Mouse (Mus musculus) naive thymus-derived CD4-positive, alpha-beta T cell, adult 2 months (primary cell): Measurements from ENCODE around the gene Nagpa.

Experiments
- DNase-seq: peaks from one replicate; pipeline ENCODE4 v3.0.0-alpha.2; 2011; ENCODE audit warnings: low read depth

Nagpa gene

DNA sequence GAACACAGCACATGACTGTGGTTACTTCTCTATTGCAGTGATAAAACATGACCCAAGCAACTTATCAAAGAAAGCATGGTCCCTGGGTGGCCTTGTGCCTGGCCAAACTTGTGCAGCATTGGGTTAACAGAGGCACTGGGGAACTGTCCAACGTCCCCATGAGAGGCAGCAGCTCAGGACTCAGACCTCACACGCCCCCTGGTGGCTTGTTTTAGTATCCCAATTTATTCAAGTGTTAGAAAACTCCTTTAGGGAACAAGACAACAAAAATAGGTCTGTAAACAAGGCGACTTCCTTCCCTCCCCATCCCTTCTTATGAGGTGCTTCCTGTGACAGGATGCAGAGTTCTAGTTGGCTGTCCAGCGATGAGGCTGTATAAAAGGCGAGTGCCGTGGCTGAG lies 8.7 kb downstream of the Nagpa start:
- peak; percentile 61 for DNase-seq

DNA sequence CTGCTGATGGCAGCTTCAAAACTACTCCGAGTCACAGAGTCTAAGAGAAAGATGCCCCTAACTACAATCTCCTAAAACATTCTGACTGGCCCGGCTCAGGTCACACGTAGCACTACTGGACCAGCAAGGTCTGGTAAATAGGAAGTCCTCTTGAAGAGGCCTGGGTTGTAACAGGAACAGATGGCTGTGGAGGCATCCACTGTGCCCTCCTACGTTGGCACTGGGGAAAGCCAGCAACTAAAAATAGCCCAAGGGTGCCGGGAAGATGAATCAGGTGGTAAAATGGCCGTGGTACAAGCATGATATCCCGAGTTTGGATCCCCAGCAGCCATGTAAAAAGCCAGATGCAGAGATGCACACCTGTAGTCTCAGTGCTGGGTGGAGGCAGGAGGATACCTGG lies 17.6 kb downstream of the Nagpa start:
- DNase-seq = no peak

DNA sequence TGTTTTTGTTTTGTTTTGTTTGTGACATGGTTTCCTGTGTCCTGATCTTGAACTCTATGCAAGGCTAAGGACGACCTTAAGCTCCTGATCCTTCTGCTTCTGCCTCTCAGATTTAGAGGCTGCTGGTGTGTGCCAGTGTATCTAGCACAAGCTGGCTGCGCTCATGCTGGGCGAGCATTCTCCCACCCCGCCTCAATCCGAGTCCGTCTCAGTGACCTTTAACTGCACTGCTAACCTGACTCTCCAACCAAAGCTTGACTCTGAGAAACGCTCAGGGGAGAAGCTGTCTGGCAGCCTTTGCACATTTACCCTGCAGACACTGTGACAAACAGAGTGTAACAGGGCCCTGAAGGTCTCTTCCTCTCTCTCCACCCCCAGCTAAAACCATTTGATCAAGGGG lies 18.1 kb downstream of the Nagpa start:
- DNase-seq = no peak

DNA sequence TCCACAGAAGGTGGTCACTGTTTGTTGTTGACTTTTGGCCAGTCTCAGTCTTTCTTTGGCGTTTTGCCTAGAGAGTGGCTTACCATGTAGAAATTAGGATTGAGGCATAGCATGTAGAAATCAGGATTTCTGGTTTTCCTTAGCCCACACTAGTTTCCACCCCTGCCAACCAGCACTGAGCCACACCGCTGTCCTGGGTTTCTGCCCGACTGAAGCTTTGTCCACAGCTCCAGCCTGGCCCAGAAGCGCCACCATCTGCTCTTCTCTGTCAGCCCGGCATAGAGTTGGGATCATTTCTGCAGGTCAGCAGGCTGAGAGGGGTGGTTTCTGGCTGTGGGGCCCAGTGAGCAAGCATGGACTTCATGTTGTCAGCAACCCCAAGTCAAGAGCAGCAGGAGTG lies 18.9 kb downstream of the Nagpa start:
- DNase-seq = no peak

DNA sequence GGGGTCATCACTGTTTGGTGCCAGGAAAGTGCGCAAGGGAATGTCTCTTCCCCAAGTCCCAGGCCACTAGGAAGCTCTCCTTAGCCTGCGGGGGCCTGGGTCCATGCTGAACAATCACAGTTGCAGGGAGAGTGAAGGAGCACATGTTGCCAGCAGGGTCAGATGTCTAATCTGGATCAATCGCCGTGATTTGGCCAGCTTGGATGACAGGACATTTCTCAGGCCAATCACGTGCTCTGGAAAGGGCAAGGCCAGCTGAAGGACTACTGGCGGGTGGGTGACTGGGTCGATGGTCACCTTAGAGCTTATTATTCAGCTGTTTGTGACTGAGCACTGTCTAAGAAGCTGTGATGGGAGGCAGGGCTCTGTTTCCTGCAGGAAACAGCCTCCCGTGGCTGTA lies 19.7 kb downstream of the Nagpa start:
- no peak for DNase-seq

DNA sequence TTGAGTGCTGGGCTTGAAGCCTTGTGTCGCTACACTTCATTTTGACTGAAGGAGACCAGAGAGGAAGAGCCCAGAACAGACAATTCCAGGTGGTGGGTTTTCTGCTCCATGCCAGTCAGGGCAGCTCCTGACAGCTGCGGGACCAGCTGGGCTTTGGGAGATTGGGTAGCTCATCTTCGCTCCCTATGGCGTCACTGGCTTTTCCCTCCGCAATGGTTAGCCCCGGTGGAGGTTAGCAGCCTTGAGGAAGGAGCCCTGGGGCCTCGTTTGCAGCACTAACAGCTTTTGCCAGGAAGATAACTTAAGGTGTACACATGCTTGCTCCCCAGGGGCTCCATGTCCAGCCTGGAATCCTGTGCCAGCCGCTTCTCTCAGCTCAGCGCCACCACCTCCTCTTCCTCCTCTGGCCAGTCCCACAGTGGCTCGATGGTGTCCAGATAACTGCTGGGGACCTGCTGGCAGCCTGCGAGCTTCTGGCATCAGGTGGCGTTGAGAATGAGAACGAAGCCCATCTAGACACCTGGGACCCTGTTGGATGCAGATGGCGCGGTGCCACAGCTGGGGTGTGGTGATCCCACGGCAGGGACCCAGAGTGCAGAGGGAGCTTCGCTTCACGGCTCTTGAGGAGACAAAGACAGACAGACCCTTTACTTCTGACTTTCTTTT lies 20.4 kb downstream of the Nagpa start:
- no peak for DNase-seq

DNA sequence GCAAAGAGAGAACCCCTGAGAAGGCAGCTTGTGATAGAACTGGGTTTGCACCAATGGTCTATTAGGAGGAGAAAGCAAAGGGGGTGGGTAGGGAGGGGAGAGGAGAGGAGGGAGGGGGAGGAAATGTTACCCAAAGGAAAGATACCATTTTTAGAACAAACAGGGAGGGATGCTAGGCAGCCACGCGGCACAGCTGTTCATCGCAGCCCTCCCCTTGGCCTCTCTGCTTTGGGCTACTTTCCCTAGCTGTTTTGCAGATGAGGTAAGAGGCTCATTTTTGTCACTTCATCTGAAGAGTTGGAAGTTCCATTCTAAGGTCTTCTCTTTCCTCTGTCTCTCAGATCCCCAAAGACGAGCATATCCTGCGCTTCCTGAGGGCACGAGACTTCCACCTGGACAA lies 31.2 kb downstream of the Nagpa start:
- no peak for DNase-seq

DNA sequence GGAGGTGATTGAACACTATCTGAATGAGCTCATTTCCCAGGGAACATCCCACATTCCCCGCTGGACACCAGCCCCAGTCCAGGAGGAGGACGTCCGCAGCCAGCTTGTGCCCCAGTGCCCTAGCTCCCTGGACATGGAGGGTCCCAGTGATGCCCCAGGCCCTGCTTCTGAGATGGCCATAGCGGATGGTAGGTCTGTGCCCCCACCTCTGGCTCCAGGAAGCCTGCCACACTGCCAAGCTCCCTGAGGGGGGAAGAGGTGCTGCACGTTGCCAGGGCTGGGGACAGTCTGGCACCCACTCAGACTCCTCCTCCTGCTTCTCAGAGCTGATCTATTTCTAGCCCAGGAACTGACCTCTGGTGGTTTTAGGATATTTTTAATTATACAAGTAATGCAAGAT lies 35.0 kb downstream of the Nagpa start:
- DNase-seq = no peak

DNA sequence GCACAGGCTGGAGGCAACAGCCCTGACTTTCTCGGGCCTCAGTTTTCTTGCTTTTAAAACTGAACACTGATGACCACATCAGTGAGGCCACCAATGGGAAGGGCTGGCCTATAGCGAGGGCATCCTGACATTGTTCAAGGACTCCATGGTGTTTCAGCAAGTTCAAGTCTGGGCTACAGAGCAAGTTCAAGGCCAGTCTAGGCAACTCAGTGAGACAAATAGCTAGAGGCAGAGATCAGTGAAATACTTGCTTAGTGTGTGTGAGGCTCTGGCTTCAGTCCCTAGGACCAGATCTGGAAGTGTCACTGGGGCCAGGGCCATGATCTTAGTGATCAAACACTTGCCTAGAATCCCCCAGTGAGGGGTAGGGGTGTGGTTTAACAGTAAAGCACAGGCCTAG lies 35.8 kb downstream of the Nagpa start:
- no peak for DNase-seq

DNA sequence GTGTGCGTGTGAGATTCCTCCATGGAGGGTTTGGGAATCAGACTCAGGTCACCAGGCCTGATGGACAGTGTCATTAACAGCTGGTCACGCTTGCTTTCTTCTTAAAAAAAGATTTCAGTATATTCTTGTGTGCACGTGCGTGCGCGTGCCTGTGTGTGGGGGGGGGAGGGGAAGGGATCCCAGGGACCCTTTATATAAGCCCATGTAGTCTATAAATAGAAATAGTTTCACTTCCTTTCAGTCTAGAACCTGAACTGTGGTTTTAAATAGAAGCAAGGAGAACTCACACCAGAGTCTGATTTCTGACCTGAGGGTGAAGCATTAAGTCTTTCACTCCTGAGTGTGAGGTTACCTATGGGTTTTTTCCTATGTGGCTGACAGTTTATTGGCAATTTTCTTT lies 39.5 kb downstream of the Nagpa start:
- DNase-seq = no peak

DNA sequence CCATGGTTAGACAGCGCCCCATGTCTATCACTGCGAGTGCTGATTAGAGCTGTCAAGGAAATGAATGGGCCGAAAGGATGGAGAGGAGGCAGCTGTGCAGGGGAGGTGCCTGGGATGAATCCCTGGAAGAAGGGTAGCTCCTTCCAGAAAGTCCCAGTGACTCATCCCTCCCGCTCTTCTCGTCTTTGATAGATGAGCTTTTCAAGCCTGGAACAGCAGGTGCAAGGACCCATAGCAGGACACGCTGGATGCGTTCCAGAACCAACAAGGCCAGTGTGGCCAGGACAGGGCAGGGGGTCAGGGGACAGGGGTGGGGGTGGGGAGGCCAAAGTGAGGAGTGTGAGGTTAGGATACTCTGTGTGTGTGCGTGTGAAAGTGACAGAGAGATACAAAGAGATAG lies 44.6 kb downstream of the Nagpa start:
- DNase-seq = no peak

DNA sequence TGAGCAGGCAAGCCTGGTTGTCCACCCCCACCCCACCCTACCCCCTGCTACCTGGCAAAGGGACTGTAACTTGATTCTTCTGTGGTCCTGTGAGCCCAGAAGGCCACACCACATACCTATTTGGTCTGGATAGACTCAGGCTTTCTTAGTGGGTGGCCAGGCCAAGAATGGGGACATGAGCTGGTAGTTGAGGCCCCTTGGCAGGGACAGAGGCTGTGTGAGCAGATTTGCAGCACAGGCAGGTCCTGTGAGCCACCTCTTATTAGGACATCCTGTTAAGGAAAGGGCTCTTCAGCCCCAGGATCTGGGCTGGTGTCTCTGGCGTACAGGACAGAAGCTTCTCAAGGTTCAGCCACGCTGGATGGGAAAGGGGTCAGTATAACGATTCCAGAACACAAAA lies 46.7 kb downstream of the Nagpa start:
- DNase-seq = no peak

DNA sequence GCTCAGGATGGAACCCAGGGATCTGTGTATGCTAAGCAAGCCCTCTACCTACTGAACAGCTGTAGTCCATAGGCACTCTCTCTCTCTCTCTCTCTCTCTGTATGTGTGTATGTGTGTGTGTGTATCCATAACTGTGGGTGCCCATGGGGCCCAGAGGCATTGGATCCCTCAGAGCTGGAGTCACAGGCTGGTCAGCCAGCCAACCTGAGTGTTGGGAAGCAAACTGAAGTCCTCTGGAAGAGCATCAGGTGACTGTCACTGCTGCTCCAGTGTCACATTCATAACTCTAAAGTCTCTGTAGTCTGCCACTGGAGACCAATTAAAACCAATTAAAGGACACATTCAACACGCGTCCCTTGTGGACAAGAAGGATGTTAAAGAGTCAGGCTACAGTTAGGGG lies 47.3 kb downstream of the Nagpa start:
- no peak for DNase-seq

DNA sequence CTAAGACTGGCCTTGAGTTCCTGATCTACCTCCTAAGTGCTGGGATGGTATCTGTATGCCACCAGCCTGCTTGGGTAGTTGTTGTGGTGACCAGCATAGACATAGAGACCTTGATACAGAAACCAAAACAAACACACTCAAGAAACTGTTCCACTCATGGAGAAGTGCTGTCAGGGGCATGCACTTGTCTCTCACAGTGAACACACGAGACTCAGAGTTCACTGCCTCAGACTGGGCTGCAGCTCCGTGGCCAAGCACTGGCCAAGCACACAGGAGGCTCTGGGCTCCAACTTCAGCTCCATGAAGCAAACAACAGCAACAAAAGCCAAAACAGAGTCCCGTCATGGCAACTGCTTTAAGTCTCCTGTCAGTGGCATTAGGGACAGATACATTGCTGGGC lies 48.8 kb downstream of the Nagpa start:
- DNase-seq = no peak

DNA sequence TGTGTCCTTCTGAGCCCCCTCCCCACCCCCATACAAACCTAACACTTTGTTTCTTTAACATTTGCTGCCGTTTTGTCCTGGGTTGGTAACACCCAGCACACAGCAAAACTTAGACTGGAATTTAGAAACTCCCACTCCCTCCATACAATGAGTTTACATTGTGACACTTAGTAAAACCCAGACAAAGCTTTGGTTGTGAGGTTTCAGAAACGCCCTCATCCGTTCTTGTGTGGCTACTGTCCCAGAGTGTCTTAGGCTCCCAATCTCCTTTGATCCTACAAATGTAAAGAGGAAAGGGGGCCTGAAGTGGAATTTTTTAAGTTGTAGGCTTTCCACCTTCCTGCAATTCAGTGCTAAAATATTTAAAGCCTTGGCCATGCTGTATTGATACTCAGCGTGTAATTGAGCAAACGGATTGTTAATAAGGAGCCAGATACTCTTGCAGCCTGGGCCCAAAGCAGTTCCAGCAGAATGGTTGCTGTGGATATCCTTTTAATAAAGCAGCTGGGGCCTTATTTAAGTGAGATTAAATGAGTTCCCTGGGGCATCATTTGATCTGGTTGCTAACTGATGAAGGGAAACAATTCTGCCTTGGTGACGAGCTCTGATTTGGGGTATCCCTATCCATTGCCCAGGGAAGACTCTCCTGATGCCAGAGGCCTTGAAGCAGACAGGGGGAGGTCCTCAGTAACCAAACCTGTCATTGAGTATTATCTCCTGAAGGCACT lies 50.3 kb downstream of the Nagpa start:
- DNase-seq = no peak

DNA sequence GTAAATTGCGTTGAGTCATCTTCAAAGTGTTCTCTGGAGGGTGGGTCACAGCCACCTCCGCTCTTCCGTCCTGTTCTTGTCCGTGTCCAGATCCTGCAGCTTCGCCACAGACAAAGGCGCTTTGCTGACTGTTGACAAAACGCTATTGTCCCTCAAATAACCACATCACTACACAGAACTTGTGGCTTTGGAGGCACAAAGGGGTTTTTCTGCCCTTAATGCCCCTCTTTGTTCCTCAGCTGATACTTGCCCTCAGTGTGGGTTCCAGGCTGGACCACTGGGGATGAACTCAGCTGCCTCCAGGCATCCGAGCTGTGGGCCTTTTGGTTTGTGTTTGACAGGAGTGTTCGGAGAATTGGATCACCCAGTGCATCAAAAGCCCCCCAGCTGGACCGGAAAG lies 53.3 kb downstream of the Nagpa start:
- DNase-seq = no peak

DNA sequence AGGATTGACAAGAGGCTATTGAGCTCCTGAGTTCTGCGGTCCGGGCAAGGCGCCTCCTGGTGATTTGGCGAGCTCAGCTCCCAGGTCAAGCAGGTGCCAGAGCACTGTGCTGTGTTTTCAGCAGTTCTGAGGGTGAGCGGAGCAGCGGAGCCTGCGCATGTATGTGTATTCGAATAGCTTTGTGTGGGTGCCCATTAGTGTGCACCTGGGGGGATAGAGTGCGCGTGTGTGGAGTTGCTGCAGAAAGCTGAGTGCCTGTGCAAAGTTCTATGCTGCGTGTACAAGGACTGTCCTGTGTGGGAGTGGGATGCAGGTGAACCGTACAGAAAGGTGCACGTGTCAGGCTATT lies 56.8 kb downstream of the Nagpa start, which contains the start of gene Sec14l5:
TSS of gene Sec14l5 (plus strand) at position 73 of the 349 bp plus-strand sequence.
- DNase-seq = no peak

DNA sequence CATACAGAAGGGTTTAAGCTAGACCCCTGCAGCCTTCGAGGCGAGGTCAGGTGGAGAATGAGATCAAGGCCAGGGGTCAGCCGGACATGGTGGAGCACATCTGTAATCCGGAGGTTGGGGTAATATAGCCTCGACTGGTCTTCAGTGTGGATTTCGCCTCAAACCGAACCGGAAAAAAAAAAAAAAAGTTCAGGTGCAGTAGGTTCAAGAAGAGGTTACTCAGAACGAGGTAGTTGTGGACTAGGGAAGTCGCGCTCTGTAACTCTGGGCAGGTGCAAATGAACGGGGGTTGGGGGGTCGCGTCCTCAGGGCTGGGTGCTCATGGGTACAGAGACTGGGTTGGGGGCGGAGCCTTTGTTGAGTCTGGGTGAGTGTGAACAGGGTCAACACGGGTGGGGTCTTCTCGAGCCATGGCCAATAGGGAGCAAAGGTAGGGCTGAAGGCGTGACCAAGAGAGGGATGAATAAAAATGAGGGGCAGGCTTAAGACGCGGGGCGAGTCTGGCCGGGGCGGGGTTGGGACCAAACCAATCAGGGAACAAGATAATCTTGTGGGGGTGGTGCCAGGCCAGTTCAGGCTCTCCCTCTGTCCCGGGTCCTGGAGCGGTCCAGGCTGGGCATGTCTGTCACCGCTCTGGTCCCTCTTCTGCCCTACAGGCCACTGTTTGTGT lies 57.3 kb downstream of the Nagpa start:
- DNase-seq = no peak

DNA sequence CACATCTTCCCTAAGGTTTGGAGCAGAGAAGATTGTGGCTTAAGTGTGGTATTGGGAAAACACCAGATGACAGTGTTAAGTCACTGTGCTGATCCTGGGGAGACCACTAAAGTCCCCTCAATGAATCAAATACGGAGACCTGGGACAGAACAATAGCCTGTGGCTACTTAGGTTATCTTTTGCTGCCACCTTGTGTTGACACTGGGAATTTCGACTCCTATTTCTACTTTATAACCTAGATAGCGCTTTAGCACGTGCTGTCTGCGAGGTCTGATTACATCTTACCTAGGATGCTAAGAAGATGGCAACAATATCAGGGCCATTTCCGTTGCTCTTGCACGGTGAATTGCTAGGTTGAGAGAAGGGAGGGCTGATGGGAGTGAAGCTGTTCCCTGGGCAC lies 58.2 kb downstream of the Nagpa start:
- peak; percentile 80 for DNase-seq
